Mouse (Mus musculus): ENCODE data around the gene Ranbp17. TPM values are rescaled to one million over a fixed set of nuclear protein-coding genes. Genes with fewer than 3 reads are reported as not detected.

The Ranbp17 gene
- polyA plus RNA-seq, 1 experiment from 2014 or later, result 8.6 TPM

GRCm38 (mm10) chr11:33207411-33207810, 306.1 kb downstream of the Ranbp17 start:
- Histone ChIP-seq H3K4me1 (peaks cover 21% of the 10 kb centered on the region), H3K9me3 (replicated peaks) (no peaks in the 10 kb centered on the region), H3K27ac (no peak overlapping the region), H3K36me3 (no peaks in the 10 kb centered on the region), H3K27me3 (ENCODE audit: low read depth, poor library complexity, severe bottlenecking) (peaks cover 80% of the 10 kb centered on the region), H3K4me3 (no peak overlapping the region)
- 91% methylated on average over 2 of the region's 2 CpGs for WGBS
- DNase-seq (ENCODE audit: low spot score), result no peak

DNA sequence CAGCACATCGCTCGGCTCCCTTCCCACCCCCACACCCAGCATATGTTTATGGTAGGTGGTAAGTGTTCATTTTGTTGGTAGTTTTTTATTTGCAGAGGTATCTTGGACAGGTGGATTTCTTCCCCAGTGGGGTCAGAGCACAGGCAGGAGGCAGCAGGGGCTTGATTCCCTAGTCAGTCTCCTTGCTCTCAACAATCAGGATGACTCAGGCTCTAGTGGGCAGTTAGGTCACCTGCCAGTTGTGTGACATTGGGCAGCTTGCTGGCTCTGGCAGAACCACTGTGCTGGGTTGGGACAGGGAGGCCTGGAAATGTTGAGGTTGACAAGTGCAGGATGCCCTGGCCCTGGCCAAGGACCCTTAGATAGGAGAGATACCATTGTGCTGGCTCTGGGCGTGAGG, 308.6 kb downstream of the Ranbp17 start:
- peak; percentile 48 for DNase-seq (ENCODE audit: low spot score)
- H3K36me3 ChIP-seq, result no peaks in the 10 kb centered on the region
- H3K9me3 ChIP-seq (replicated peaks), result no peaks in the 10 kb centered on the region
- H3K27ac ChIP-seq, result no peak overlapping the region
- peaks cover 96% of the 10 kb centered on the region for H3K27me3 ChIP-seq (ENCODE audit: low read depth, poor library complexity, severe bottlenecking)
- H3K4me3 ChIP-seq, result no peak overlapping the region
- peaks cover 43% of the 10 kb centered on the region for H3K4me1 ChIP-seq
- 11% methylated on average over 3 of the region's 3 CpGs for WGBS

GRCm38 (mm10) chr11:33204329-33204705, 309.2 kb downstream of the Ranbp17 start:
- no peaks in the 10 kb centered on the region for H3K9me3 ChIP-seq (replicated peaks)
- no peak overlapping the region for H3K27ac ChIP-seq
- H3K4me1 ChIP-seq, result peaks cover 44% of the 10 kb centered on the region
- WGBS, result 1% methylated on average over 18 of the region's 18 CpGs
- H3K4me3 ChIP-seq, result no peak overlapping the region; the same call in 1 of the 2 replicates
- H3K36me3 ChIP-seq, result no peaks in the 10 kb centered on the region
- H3K27me3 ChIP-seq (ENCODE audit: low read depth, poor library complexity, severe bottlenecking), result peaks cover 96% of the 10 kb centered on the region
- peak; percentile 65 for DNase-seq (ENCODE audit: low spot score)

DNA sequence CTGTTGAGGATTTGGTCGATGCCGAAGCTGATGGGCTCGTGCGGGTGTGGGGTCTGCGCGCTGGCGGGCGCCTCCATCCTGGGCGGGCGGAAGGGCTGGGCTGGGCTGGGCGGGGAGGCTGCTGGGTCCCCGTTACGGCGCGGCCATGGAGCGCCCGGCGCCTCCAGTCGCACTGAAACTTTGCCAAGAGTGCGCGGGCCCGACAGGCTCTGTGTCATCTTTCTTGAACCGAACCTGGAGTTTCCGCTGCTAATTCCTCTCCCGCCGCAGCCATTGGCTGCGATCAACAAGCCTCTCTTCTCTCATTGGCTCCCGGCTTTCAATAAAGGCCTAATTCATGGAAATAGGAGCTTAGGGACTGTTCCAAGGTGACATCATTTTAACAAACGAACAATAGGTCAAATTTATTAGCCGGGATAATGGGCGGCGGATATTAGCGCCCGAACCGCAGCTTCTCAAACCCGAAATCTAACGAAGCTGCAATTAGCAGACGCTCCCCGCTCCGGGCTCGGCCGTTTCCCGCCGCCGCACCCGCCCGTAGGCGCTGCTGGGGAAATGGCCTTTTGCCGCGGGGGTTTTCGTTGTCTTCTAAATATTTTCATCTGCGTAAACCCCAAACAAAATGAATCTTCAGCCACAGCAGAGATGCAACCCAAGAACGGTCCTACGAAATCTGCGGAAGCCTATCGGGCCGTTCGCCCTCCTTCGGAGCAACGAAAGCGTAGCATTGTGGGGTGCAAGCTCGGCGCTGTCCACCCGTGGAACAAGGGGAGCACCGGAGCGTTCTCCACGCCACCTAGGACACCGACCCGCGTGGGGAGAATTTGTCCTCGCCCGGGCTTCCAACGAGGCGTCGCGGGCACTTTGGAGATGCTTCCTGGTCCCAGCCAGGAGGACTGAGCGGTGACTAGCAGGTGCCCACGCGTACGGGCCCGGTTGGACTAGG, 309.9 kb downstream of the Ranbp17 start, which contains the start of gene Tlx3:
Tlx3 (minus strand) TSS at position 207 of the 946 bp plus-strand sequence.
- Histone ChIP-seq H3K4me1 (peaks cover 48% of the 10 kb centered on the region), H3K36me3 (no peaks in the 10 kb centered on the region), H3K27me3 (ENCODE audit: low read depth, poor library complexity, severe bottlenecking) (peaks cover 100% of the 10 kb centered on the region), H3K27ac (0 out of 2 replicates have a peak within 1 kb of the TSS, but pooled peaks have one; percentile 31), H3K4me3 (peak within 1 kb of the TSS; percentile 47), H3K9me3 (replicated peaks) (no peaks in the 10 kb centered on the region)
- DNase-seq (ENCODE audit: low spot score), result peak; percentile 69
- WGBS, result under 1% methylated on average over 81 of the region's 81 CpGs

GRCm38 (mm10) chr11:33202972-33203371, 310.6 kb downstream of the Ranbp17 start:
- Histone ChIP-seq H3K27me3 (ENCODE audit: low read depth, poor library complexity, severe bottlenecking) (peaks cover 100% of the 10 kb centered on the region), H3K36me3 (no peaks in the 10 kb centered on the region), H3K27ac (0 out of 2 replicates have a peak overlapping the region, but pooled peaks have one; percentile 31), H3K9me3 (replicated peaks) (no peaks in the 10 kb centered on the region), H3K4me1 (peaks cover 48% of the 10 kb centered on the region), H3K4me3 (peak overlapping the region; percentile 47)
- peak; percentile 57 for DNase-seq (ENCODE audit: low spot score)
- WGBS, result 0% methylated on average over 47 of the region's 47 CpGs

DNA sequence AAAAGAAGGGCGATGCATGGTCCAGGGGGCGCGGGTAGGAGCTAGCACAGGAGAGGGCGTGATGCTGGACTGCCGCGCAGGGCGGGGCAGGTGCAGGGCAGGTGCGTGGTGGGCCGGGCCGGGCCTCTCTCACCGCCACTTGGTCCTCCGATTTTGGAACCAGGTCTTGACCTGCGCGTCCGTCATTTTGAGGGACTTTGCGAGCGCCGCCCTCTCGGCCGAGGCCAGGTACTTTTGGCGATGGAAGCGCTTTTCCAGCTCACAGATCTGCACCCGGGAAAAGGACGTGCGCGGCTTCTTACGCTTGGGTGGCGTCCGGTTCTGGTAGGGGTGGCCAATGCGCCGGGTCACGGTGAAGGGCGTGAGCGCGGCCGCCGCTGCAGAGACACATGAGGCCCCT, 311.2 kb downstream of the Ranbp17 start:
- peaks cover 100% of the 10 kb centered on the region for H3K27me3 ChIP-seq (ENCODE audit: low read depth, poor library complexity, severe bottlenecking)
- peak; percentile 62 for DNase-seq (ENCODE audit: low spot score)
- peaks cover 48% of the 10 kb centered on the region for H3K4me1 ChIP-seq
- H3K4me3 ChIP-seq, result peak overlapping the region; percentile 47
- under 1% methylated on average over 37 of the region's 37 CpGs for WGBS
- H3K36me3 ChIP-seq, result no peaks in the 10 kb centered on the region
- H3K27ac ChIP-seq, result no peak overlapping the region
- H3K9me3 ChIP-seq (replicated peaks), result no peaks in the 10 kb centered on the region

DNA sequence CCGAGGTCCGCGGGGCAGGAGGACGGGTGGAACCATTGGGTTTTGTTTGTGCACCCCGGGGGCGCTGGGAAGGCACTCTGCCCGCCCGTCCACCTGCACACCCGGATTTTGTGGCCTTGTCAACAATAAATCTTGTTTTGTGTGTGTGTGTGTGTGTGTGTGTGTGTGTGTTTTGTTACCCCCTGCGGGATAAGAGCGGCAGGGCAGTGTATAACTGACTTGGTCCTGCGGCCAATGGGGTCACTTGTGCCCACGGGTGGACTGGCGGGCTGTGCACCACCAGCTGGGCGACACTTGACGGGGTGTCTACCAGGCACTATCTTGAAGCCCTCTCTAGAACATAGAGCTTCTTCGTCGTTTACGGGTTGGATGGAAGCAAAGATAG, 311.9 kb downstream of the Ranbp17 start:
- no peak for DNase-seq (ENCODE audit: low spot score)
- H3K36me3 ChIP-seq, result no peaks in the 10 kb centered on the region
- H3K4me3 ChIP-seq, result peak overlapping the region; percentile 45
- no peak overlapping the region for H3K27ac ChIP-seq
- peaks cover 100% of the 10 kb centered on the region for H3K27me3 ChIP-seq (ENCODE audit: low read depth, poor library complexity, severe bottlenecking)
- peaks cover 48% of the 10 kb centered on the region for H3K4me1 ChIP-seq
- WGBS, result 3% methylated on average over 19 of the region's 19 CpGs
- no peaks in the 10 kb centered on the region for H3K9me3 ChIP-seq (replicated peaks)

- 1% methylated on average over 74 of the region's 76 CpGs for WGBS
- Histone ChIP-seq H3K36me3 (no peaks in the 10 kb centered on the region), H3K27ac (0 out of 2 replicates have a peak overlapping the region, but pooled peaks have one; percentile 1), H3K27me3 (ENCODE audit: low read depth, poor library complexity, severe bottlenecking) (peaks cover 100% of the 10 kb centered on the region), H3K4me1 (peaks cover 51% of the 10 kb centered on the region), H3K9me3 (replicated peaks) (no peaks in the 10 kb centered on the region), H3K4me3 (peak overlapping the region; percentile 45)
- DNase-seq (ENCODE audit: low spot score), result peak; percentile 78
Measured at GRCm38 (mm10) chr11:33200764-33201625, 312.6 kb downstream of the Ranbp17 start.

DNA sequence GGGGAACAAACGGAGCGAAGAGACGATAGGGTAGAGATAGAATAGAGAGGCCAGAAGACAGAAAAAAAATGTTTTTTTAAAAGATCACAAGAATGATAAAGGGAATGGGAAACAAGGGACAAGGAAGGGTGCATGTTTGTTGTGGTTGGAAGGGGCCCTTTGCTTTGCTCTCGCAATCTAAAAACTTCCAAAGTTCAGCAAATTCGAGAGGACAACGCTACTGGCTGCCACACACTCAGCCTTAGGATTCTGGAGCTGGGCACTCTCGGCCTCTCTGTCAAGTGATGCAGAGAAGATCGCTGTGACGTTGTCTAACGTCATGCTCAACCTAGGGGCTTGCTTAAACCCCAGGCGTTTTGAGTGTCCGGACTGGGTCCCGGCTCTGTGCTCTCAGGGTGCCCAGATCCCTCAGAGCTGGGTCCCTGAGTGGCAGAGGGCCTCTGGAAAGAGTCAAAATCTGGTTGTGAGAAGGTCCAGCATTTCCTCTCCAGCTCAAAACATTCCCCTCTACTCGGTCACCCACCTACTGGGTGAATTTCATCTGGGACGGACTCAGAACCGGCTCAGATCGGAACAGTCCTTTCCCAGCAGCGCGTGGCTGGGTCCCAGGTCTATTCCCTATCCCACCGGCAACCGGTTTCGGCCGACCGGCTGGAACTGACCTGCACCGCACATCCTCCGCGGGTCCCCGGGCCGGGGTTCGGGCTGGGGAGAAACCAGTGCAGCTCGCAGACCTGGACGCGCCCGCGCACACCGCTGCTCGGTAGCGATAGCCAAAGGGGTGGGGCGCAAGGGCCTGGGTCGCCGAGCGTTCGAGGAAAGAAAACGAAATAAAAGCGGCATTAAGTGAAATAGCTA, 313.4 kb downstream of the Ranbp17 start:
- DNase-seq (ENCODE audit: low spot score), result peak; percentile 71
- Histone ChIP-seq H3K27me3 (ENCODE audit: low read depth, poor library complexity, severe bottlenecking) (peaks cover 100% of the 10 kb centered on the region), H3K9me3 (replicated peaks) (no peaks in the 10 kb centered on the region), H3K4me3 (peak overlapping the region; percentile 45), H3K4me1 (peaks cover 55% of the 10 kb centered on the region), H3K27ac (no peak overlapping the region), H3K36me3 (no peaks in the 10 kb centered on the region)
- WGBS, result under 1% methylated on average over 45 of the region's 45 CpGs

DNA sequence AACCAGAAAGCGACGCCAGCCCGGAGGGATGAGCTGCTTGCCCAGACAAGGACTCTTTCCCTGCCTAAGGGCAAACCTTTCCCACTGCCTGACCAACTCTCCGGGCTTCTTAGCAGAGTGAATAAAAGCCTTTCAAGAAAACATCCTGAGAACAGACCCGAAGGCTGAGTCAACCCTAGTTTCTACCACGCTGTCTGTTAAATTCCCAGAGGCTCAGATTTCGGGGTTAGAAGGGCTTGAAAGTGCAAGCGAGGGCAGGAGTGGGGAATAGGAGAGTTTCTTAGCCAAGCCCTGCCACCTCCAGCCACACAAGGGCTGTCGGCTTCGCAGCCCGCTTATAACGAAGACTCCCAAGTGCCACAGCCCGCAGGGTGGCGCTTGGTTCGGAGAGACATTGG, 314.4 kb downstream of the Ranbp17 start:
- Histone ChIP-seq H3K27me3 (ENCODE audit: low read depth, poor library complexity, severe bottlenecking) (peaks cover 99% of the 10 kb centered on the region), H3K4me3 (no peak overlapping the region), H3K9me3 (replicated peaks) (no peaks in the 10 kb centered on the region), H3K4me1 (peaks cover 51% of the 10 kb centered on the region), H3K27ac (no peak overlapping the region), H3K36me3 (no peaks in the 10 kb centered on the region)
- no peak for DNase-seq (ENCODE audit: low spot score)
- 2% methylated on average over 15 of the region's 15 CpGs for WGBS

- no peak overlapping the region for H3K4me3 ChIP-seq
- H3K4me1 ChIP-seq, result peaks cover 51% of the 10 kb centered on the region
- H3K36me3 ChIP-seq, result no peaks in the 10 kb centered on the region
- no peak overlapping the region for H3K27ac ChIP-seq
- H3K27me3 ChIP-seq (ENCODE audit: low read depth, poor library complexity, severe bottlenecking), result peaks cover 99% of the 10 kb centered on the region
- no peaks in the 10 kb centered on the region for H3K9me3 ChIP-seq (replicated peaks)
- peak; percentile 61 for DNase-seq (ENCODE audit: low spot score)
- WGBS, result 13% methylated on average over 22 of the region's 22 CpGs
Measured at GRCm38 (mm10) chr11:33198351-33199116, 315.0 kb downstream of the Ranbp17 start.

Data from limb, embryonic 10.5 days (tissue).